Mouse (Mus musculus) MN1 (cell line): ENCODE data around the gene Hcst.

ENCODE experiments used
- DNase-seq: peaks from one replicate; pipeline ENCODE4 v3.0.0-alpha.2; 2016; ENCODE audit warnings: low spot score

Gene Hcst

GRCm38 (mm10) chr7:30431793-30432192 is 12.1 kb upstream of the Hcst start:
- DNase-seq: peak; percentile 89

GRCm38 (mm10) chr7:30430191-30430590 is 10.5 kb upstream of the Hcst start:
- DNase-seq: no peak

GRCm38 (mm10) chr7:30429327-30429726 is 9.7 kb upstream of the Hcst start:
- no peak for DNase-seq

- DNase-seq: no peak
Measured at GRCm38 (mm10) chr7:30423071-30423641, 3.5 kb upstream of the Hcst start.

- no peak for DNase-seq
Measured at GRCm38 (mm10) chr7:30422560-30422959, 2.9 kb upstream of the Hcst start.

- DNase-seq: peak; percentile 90
Measured at GRCm38 (mm10) chr7:30421890-30422435, 2.3 kb upstream of the Hcst start.

- peak; percentile 77 for DNase-seq
Measured at GRCm38 (mm10) chr7:30421175-30421889, 1.7 kb upstream of the Hcst start, which contains the start of gene Nfkbid. Nfkbid (plus strand) TSS chr7:30421732.

GRCm38 (mm10) chr7:30420673-30421072 is 1.0 kb upstream of the Hcst start:
- no peak for DNase-seq

GRCm38 (mm10) chr7:30417856-30418255 is 1.8 kb downstream of the Hcst start:
- no peak for DNase-seq

- no peak for DNase-seq
Measured at GRCm38 (mm10) chr7:30413596-30413995, 6.1 kb downstream of the Hcst start, which contains the start of gene Tyrobp. Tyrobp (plus strand) TSS chr7:30413760.

- no peak for DNase-seq
Measured at GRCm38 (mm10) chr7:30412735-30413147, 6.9 kb downstream of the Hcst start.

GRCm38 (mm10) chr7:30411023-30411422 is 8.6 kb downstream of the Hcst start:
- no peak for DNase-seq

- no peak for DNase-seq
Measured at GRCm38 (mm10) chr7:30409789-30410188, 9.9 kb downstream of the Hcst start.

- DNase-seq: no peak
Measured at GRCm38 (mm10) chr7:30408639-30409038, 11.0 kb downstream of the Hcst start.

GRCm38 (mm10) chr7:30402343-30402742 is 17.3 kb downstream of the Hcst start:
- no peak for DNase-seq

- peak; percentile 89 for DNase-seq
Measured at GRCm38 (mm10) chr7:30399671-30400070, 20.0 kb downstream of the Hcst start.

GRCm38 (mm10) chr7:30394871-30395270 is 24.8 kb downstream of the Hcst start:
- no peak for DNase-seq

- DNase-seq: no peak
Measured at GRCm38 (mm10) chr7:30394379-30394778, 25.3 kb downstream of the Hcst start.

GRCm38 (mm10) chr7:30393631-30394030 is 26.0 kb downstream of the Hcst start:
- DNase-seq: no peak

- peak; percentile 12 for DNase-seq
Measured at GRCm38 (mm10) chr7:30392746-30393520, 26.7 kb downstream of the Hcst start.

- DNase-seq: no peak
Measured at GRCm38 (mm10) chr7:30384106-30384505, 35.5 kb downstream of the Hcst start.

GRCm38 (mm10) chr7:30380061-30380460 is 39.6 kb downstream of the Hcst start:
- no peak for DNase-seq
